Mouse (Mus musculus): ENCODE data around the gene Vcam1.

Gene Vcam1

DNA sequence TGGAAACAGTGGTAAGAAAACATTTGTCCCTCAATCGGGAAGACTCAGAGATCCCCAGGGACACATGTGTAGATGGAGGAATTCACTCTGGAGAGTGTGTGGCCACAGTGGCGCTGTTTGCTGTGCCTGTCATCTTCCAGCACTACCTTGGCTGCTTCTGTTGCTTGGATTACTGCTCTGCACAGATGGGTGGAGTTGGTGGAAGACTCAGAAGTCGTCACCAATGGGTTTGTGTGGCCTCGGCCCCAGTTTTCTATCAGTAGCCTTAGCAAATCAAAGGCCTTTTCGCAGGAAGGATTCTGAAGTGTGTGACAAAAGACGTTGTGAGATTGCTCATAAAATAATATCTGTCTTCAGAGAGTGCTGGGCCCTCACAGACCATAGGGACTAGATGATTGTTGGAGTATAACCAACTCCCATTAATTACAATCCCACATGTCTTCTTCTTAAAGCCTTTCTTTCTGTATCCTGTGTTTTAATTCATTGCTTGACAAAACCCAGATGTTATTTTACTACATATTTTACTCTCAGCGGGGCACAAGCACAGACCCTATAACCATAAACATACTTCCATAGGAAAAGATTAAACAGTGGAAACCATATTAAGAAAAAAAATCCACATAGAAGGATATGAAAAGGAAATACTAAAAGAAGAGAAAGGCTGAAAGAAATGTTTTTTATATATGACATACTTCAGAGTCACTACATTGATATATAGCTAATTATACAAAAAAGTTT is 48.4 kb downstream of the Vcam1 start:
- DNase-seq = no peak

GRCm38 (mm10) chr3:116080166-116080788 is 49.2 kb downstream of the Vcam1 start:
- no peak for DNase-seq

GRCm38 (mm10) chr3:116078490-116078889 is 51.0 kb downstream of the Vcam1 start:
- DNase-seq = no peak

- no peak for DNase-seq
Measured at GRCm38 (mm10) chr3:116076739-116077138, 52.7 kb downstream of the Vcam1 start.

- DNase-seq = no peak
Measured at GRCm38 (mm10) chr3:116072584-116072983, 56.9 kb downstream of the Vcam1 start.

DNA sequence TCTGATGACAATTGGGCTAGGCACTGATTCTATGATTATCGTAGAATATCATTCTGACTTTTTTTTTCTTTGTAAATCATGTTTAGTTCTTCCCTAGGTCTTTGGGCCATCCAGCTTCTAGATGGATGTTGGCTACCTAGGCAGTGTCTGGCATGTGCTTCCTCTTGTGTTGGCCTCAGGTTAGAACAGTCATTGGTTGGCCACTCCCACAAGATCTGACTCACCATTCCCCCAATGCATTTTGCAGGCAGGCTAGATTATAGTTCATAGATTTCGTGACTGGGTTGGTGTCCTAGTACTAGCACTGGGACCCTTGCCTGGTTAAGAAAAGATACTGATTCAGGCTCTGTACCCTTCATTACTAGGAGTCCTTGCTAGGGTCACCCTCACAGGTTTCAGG is 67.3 kb downstream of the Vcam1 start:
- no peak for DNase-seq

- no peak for DNase-seq
Measured at GRCm38 (mm10) chr3:116060320-116060719, 69.2 kb downstream of the Vcam1 start.

Measured in kidney, adult 8-10 months (tissue).